Mouse (Mus musculus): ENCODE measurements around the gene Lamb2. TPM values are rescaled to one million over a fixed set of nuclear protein-coding genes. Genes with fewer than 3 reads are reported as not detected.

Lamb2 gene
- 40.5 and 41.9 TPM in 2 replicates for polyA plus RNA-seq (2012; rRNA removed)

- no peak for TF ChIP-seq CTCF (IDR thresholded peaks at IDR 0.05; ENCODE audit: extremely low read depth, insufficient read depth, insufficient read length, insufficient replicate concordance)
- no peak for TF ChIP-seq POLR2A (IDR thresholded peaks at IDR 0.05; ENCODE audit: low read depth, low read length)
- H3K36me3 ChIP-seq (ENCODE audit: control insufficient read depth, insufficient read depth, low read length), result no peaks in the 10 kb centered on the region
- peak within 1 kb of the TSS; percentile 43; the same call in 1 of the 2 replicates for H3K4me3 ChIP-seq (ENCODE audit: extremely low read depth, insufficient read depth, insufficient read length)
- no peak for DNase-seq (ENCODE audit: low read depth in 1 of 2, low spot score in 2 of 2)
- H3K27ac ChIP-seq (ENCODE audit: insufficient read depth, low read length), result peak within 1 kb of the TSS; percentile 23; the same call in 1 of the 2 replicates
- 44% methylated on average over 10 of the region's 10 CpGs for WGBS
- H3K4me1 ChIP-seq (ENCODE audit: control insufficient read depth, insufficient read depth, insufficient read length), result no peaks in the 10 kb centered on the region
- no peaks in the 10 kb centered on the region for H3K27me3 ChIP-seq (ENCODE audit: control insufficient read depth, insufficient read depth, low read length)
These were observed at the start of gene Lamb2 for GRCm38 (mm10) chr9:108479721-108480351. Gene Lamb2 (plus strand): TSS chr9:108479736.

DNA sequence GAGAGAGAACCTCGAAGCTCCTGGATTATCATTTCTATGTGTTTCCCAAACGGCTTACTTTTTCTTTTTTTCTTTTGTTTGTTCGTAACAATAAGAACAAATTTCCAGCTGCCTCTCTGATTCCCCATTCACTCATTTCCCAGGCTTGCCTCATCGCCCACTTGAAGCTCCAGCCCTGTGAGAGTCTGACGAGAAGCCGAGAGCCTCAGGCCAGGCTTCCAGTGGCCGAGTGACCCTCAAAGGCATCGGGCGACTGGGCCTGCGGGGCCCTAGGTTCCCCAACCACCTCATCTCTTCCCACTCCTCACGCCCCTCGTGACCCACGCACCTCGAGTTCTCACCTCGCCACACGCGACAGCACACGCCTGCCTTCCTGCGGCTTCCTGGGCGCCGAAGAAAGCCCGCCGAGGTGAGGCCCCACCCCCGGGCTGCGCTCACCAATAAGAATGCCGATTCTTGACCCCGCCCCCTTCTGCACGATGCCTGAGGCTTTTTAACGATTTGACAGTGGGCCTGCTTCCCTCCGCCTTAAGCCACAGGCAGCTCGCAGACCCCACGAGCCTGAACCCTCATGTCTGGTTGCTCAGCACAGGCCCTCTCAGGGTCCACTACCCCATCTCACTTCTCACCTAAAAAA is 48.0 kb upstream of the Lamb2 start:
- Histone ChIP-seq H3K27ac (ENCODE audit: insufficient read depth, low read length) (no peak overlapping the region), H3K4me3 (ENCODE audit: extremely low read depth, insufficient read depth, insufficient read length) (no peak overlapping the region), H3K36me3 (ENCODE audit: control insufficient read depth, insufficient read depth, low read length) (no peaks in the 10 kb centered on the region), H3K27me3 (ENCODE audit: control insufficient read depth, insufficient read depth, low read length) (no peaks in the 10 kb centered on the region), H3K4me1 (ENCODE audit: control insufficient read depth, insufficient read depth, insufficient read length) (no peaks in the 10 kb centered on the region)
- DNase-seq (ENCODE audit: low read depth in 1 of 2, low spot score in 2 of 2), result no peak
- TF ChIP-seq POLR2A (IDR thresholded peaks at IDR 0.05; ENCODE audit: low read depth, low read length), result no peak
- no peak for TF ChIP-seq CTCF (IDR thresholded peaks at IDR 0.05; ENCODE audit: extremely low read depth, insufficient read depth, insufficient read length, insufficient replicate concordance)
- WGBS, result 66% methylated on average over 32 of the region's 32 CpGs

DNA sequence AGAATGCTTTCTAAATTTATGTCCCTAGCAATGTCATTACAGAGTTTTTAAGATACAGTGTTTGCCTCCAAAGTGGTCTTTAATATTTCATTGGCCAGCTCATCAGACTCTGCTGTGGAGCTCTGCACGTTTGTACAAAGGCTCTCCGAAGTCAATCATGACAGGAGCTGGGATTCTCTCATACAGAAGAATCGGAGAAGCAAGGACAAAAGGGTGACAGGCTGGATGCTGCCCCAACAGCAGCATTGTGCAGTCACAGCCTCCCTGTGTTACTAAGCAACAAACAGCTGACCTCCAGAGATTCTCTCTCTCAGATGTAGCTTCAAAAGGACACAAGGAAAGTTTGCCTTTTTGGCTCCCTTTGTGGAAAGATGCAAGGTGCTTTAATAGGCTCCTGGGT is 43.4 kb upstream of the Lamb2 start, which contains the start of gene BC048562:
Gene BC048562 (plus strand): TSS at position 301 of the 400 bp plus-strand sequence.
- H3K27ac ChIP-seq (ENCODE audit: insufficient read depth, low read length), result no peak within 1 kb of the TSS
- WGBS, result 88% methylated on average over 3 of the region's 3 CpGs
- no peaks in the 10 kb centered on the region for H3K4me1 ChIP-seq (ENCODE audit: control insufficient read depth, insufficient read depth, insufficient read length)
- DNase-seq (ENCODE audit: low read depth in 1 of 2, low spot score in 2 of 2), result no peak
- H3K4me3 ChIP-seq (ENCODE audit: extremely low read depth, insufficient read depth, insufficient read length), result no peak within 1 kb of the TSS
- H3K36me3 ChIP-seq (ENCODE audit: control insufficient read depth, insufficient read depth, low read length), result no peaks in the 10 kb centered on the region
- TF ChIP-seq POLR2A (IDR thresholded peaks at IDR 0.05; ENCODE audit: low read depth, low read length) (no peak), CTCF (IDR thresholded peaks at IDR 0.05; ENCODE audit: extremely low read depth, insufficient read depth, insufficient read length, insufficient replicate concordance) (no peak)
- no peaks in the 10 kb centered on the region for H3K27me3 ChIP-seq (ENCODE audit: control insufficient read depth, insufficient read depth, low read length)

DNA sequence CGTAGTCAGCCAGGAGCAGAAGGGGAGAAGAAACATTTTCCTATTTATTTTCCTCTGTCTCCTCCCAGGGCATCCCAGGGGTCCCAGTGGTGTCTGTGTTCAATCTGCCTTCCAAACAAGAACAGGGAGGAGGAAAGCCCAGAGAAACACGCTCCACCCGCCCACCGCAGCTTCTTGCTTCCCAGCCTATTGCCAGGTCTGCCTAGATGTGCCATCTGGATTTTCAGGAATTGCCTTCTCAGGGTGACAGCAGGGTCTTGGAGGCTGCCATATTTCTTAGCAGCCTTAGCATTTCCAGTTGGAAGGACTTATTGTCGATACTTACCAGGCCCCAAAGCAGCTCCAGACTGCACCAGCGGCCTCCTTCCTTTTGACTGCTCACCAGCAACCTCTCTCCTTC is 40.4 kb upstream of the Lamb2 start:
- no peaks in the 10 kb centered on the region for H3K27me3 ChIP-seq (ENCODE audit: control insufficient read depth, insufficient read depth, low read length)
- no peak overlapping the region for H3K27ac ChIP-seq (ENCODE audit: insufficient read depth, low read length)
- H3K4me1 ChIP-seq (ENCODE audit: control insufficient read depth, insufficient read depth, insufficient read length), result peaks cover 4% of the 10 kb centered on the region; the same call in 1 of the 2 replicates
- 88% methylated on average over 6 of the region's 6 CpGs for WGBS
- TF ChIP-seq CTCF (IDR thresholded peaks at IDR 0.05; ENCODE audit: extremely low read depth, insufficient read depth, insufficient read length, insufficient replicate concordance) (no peak), POLR2A (IDR thresholded peaks at IDR 0.05; ENCODE audit: low read depth, low read length) (no peak)
- no peaks in the 10 kb centered on the region for H3K36me3 ChIP-seq (ENCODE audit: control insufficient read depth, insufficient read depth, low read length)
- H3K4me3 ChIP-seq (ENCODE audit: extremely low read depth, insufficient read depth, insufficient read length), result no peak overlapping the region
- no peak for DNase-seq (ENCODE audit: low read depth in 1 of 2, low spot score in 2 of 2)

DNA sequence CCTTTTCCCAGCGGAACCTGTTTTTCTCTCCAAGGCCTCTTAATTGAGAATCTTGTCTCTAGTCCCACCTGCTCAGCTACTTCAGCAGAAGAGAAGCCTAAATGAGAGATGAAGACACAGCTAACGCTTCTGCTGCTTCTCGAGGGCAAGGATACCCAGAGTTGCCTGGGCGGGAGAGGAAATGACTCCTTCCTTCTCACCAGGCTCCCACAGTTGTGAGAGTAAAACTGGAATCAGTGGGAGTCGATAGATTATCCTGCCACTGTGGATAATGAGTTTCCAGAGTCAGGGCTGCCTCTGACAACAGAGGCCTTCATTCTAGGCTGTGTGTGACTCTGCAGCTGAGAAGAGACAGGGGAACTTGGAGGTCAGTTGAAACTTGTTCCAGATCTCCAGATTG is 39.1 kb upstream of the Lamb2 start:
- no peak overlapping the region for H3K4me3 ChIP-seq (ENCODE audit: extremely low read depth, insufficient read depth, insufficient read length)
- peaks cover 11% of the 10 kb centered on the region; the same call in 1 of the 2 replicates for H3K4me1 ChIP-seq (ENCODE audit: control insufficient read depth, insufficient read depth, insufficient read length)
- WGBS, result 79% methylated on average over 5 of the region's 5 CpGs
- H3K27me3 ChIP-seq (ENCODE audit: control insufficient read depth, insufficient read depth, low read length), result no peaks in the 10 kb centered on the region
- H3K27ac ChIP-seq (ENCODE audit: insufficient read depth, low read length), result no peak overlapping the region
- no peaks in the 10 kb centered on the region for H3K36me3 ChIP-seq (ENCODE audit: control insufficient read depth, insufficient read depth, low read length)
- TF ChIP-seq POLR2A (IDR thresholded peaks at IDR 0.05; ENCODE audit: low read depth, low read length) (no peak), CTCF (IDR thresholded peaks at IDR 0.05; ENCODE audit: extremely low read depth, insufficient read depth, insufficient read length, insufficient replicate concordance) (no peak)
- DNase-seq (ENCODE audit: low read depth in 1 of 2, low spot score in 2 of 2), result no peak

- 91% methylated on average over 11 of the region's 11 CpGs for WGBS
- no peaks in the 10 kb centered on the region for H3K36me3 ChIP-seq (ENCODE audit: control insufficient read depth, insufficient read depth, low read length)
- H3K4me3 ChIP-seq (ENCODE audit: extremely low read depth, insufficient read depth, insufficient read length), result no peak overlapping the region
- no peak for DNase-seq (ENCODE audit: low read depth in 1 of 2, low spot score in 2 of 2)
- H3K27ac ChIP-seq (ENCODE audit: insufficient read depth, low read length), result no peak overlapping the region
- TF ChIP-seq CTCF (IDR thresholded peaks at IDR 0.05; ENCODE audit: extremely low read depth, insufficient read depth, insufficient read length, insufficient replicate concordance) (no peak), POLR2A (IDR thresholded peaks at IDR 0.05; ENCODE audit: low read depth, low read length) (no peak)
- H3K27me3 ChIP-seq (ENCODE audit: control insufficient read depth, insufficient read depth, low read length), result no peaks in the 10 kb centered on the region
- H3K4me1 ChIP-seq (ENCODE audit: control insufficient read depth, insufficient read depth, insufficient read length), result peaks cover 11% of the 10 kb centered on the region; the same call in 1 of the 2 replicates
These were observed 38.2 kb upstream of the Lamb2 start for GRCm38 (mm10) chr9:108441236-108441919.

Data from spleen, adult 2 months (tissue).